Mouse (Mus musculus): ENCODE measurements at regions not wholly inside any gene's neighbourhood (a gene's known extent, or its start where the extent isn't known, plus 50 kb on each side); places are given as distances from the start of the nearest gene placed in this dataset.

GRCm38 (mm10) chr16:70232706-70233105 lies 81.0 kb upstream of the Gbe1 start:
- TF ChIP-seq CTCF (IDR thresholded peaks at IDR 0.05; ENCODE audit: control insufficient read depth, insufficient read depth, insufficient replicate concordance, low read depth, low read length) (no peak), POLR2A (IDR thresholded peaks at IDR 0.05; ENCODE audit: control insufficient read depth, low read depth, low read length) (no peak)

Data from testis, adult 2 months (tissue).